Mouse (Mus musculus): ENCODE measurements at regions not wholly inside any gene's neighbourhood (a gene's known extent, or its start where the extent isn't known, plus 50 kb on each side); places are given as distances from the start of the nearest gene placed in this dataset.

DNA sequence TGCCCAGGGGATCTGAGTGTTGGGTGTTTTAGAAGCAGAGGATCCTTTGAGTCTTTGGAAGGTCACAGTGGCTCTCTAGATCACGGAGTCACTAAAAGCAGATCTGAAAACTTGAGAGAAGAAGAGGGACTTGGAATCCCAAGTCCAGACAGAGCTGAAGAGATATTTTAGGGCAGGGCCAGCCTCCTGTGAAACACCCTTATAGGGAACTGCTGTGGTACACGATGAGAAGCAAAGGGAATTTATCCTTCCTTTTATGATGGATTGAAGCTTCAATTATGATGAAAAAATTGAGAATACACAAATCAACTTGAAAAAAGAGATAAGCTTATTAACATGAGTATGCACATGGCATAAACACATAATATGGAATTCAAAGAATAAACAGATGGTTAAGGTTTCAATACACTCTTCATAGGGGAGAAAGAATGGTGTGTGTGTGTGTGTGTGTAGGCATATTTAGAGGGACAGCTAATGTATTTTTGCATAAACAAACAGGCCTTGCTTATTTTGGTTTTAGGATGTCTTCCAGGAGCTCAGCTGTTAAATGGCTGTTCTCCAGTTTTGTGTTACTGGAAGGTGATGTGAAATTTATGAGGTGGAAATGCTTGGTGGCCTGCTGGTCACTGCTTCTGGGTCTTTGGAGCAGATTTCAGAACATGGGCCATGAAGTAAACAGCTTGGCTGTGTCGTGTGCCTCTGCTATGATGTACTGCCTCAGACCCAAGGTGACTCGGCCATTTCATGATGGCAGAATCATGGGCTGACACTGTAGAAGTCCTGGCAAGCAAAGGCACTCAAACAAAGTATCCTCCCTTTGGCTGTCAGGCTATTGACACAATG is 190.1 kb downstream of the Phlda1 start:
- no peak for DNase-seq

DNA sequence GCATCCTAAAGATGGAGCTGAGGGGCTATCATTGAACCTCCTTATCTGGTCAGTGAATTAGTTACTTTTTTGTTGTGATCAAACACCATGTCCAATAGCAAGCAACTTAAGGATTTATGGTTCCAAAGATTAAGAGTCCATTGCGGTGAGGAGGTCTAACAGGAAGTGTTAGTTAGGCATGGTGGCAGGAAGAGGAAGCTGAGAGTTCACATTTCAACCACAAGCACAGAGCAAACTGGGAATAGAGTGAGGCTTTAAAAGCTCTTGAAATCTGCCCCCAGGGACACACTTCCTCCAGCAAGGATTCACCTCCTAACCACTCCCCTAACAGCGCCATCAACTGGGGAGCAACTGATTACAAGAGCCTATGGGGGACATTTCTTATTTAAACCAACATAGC is 190.9 kb downstream of the Phlda1 start:
- DNase-seq: no peak

GRCm38 (mm10) chr10:111699557-111700508 is 193.7 kb downstream of the Phlda1 start:
- no peak for DNase-seq

GRCm38 (mm10) chr10:111700570-111700969 is 194.5 kb downstream of the Phlda1 start:
- DNase-seq: no peak

DNA sequence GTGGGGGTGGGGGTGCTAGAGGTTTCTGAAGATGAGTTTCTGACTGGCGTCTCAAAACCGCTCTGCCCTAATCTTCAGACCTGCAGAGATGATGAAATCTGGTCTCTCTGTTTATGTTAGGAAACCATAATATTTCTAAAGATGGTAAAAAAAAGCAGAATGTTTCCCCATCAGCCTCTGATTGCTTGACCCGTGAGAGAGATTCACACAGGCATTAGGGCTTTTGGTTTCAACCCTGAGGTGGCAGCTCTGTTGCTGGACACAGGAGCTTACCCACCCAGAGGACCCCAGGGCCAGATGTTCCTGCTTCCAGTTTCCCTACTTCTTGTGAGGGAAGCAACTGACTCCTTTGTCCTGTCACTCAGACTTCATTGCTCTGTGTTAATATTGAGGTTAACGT is 195.1 kb downstream of the Phlda1 start:
- no peak for DNase-seq

DNA sequence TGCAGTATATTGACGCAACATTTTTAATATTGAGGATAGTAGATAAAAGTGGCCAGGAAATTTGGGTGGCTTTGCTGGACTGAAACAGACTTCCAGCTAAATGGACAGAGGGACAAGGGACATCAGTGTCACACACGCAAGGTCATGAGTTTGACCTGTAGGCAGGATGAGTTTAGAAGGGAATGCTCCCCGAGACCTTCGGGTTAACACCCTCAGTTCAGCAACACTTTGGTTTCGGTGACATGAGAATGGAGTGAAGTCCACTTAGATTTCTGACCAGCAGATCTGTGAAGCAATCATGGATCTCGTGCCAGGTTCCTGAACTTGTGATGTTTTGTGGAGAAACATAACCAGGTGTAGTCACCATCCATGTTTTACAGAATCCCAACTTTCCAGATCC is 196.3 kb downstream of the Phlda1 start:
- DNase-seq: no peak

DNA sequence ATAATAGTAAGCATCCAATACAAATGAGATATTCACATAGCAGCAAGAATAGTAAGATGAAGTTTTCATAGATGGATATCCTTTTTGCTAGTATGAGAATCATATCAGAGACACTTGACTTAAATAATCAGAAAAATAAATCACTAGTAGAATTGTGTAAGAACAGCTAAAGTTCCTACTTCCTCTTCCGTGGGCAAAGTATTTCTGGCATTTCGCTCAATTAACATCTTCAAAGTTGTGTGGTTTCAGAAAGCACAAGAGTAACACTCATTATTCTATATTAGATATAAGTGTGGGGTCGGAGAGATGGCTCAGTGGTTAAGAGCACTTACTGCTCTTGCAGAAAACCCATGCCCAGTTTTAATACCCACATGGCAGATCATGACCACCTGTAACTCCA is 197.4 kb downstream of the Phlda1 start:
- DNase-seq: no peak

DNA sequence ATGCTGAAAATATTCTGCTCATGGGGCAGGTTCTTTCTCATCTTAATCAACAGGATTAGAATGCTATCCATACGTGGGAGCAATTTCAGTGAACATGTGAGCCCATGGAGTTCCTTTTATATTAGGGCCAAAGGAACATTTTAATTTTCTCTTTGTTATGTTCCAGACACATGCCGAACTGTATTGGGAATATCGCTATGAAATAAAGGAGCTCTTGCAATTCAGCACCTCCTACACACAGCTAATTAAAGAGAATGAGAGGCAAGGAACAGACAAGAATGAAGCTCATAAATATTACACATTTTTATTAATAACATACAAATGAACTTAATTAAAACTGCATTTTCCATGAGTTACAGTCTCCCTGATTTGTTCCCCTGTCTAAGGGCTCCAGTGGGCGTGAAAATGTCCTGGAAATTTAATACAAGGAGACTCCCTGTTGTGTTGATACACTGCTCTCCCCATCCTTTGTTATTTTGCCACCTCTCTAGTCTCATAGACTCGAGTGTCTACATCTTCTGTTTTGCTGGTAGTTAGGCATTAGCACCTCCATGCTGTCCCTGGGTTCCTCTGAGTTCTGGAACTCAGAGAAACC is 205.5 kb downstream of the Phlda1 start:
- DNase-seq: no peak

DNA sequence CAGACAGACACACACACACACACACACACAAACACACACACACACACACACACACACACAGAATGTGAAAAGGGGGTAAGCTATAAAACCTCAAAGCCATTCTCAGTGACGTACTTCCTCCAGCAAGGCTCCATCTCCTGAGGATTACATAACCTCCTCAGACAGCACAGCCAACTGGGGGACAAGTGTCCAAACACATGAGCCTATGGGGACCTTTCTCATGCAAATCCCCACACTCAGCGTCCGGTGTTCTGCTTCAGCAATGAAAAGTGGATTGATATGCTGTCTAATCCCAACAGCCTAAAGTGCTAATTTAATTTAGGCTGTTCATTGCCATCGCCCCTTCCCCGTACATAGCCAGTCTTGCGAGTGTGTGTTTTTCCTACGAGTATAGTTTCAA is 206.9 kb downstream of the Phlda1 start:
- no peak for DNase-seq

GRCm38 (mm10) chr10:111713676-111714075 is 207.6 kb downstream of the Phlda1 start:
- no peak for DNase-seq

- DNase-seq: no peak
Observed at GRCm38 (mm10) chr10:111715172-111715571, 209.1 kb downstream of the Phlda1 start.

- no peak for DNase-seq
Observed at GRCm38 (mm10) chr10:111719632-111720031, 213.5 kb downstream of the Phlda1 start.

GRCm38 (mm10) chr10:111721068-111721467 is 215.0 kb downstream of the Phlda1 start:
- no peak for DNase-seq

GRCm38 (mm10) chr10:111723885-111724284 is 217.8 kb downstream of the Phlda1 start:
- DNase-seq: no peak

- no peak for DNase-seq
Observed at GRCm38 (mm10) chr10:111724574-111725414, 218.7 kb downstream of the Phlda1 start.

DNA sequence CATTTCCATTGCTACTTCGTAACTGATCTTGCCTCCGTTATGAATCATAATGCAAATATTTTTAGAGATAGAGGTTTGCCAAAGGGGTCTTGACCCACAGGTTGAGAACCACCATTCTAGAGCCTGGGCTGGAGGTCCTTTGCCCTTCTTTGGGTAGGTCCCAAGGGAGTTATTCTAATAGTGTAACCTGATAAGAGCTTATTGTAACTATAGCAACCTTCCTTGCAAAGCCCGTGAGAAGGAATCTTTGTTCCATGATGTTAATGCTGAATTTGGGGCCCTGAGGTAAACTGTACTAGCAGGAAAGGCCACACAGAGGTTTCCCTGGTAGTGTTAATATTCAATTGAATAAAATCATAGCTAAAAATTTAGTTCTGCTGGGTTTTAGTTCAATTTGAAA is 229.9 kb downstream of the Phlda1 start:
- DNase-seq: no peak

DNA sequence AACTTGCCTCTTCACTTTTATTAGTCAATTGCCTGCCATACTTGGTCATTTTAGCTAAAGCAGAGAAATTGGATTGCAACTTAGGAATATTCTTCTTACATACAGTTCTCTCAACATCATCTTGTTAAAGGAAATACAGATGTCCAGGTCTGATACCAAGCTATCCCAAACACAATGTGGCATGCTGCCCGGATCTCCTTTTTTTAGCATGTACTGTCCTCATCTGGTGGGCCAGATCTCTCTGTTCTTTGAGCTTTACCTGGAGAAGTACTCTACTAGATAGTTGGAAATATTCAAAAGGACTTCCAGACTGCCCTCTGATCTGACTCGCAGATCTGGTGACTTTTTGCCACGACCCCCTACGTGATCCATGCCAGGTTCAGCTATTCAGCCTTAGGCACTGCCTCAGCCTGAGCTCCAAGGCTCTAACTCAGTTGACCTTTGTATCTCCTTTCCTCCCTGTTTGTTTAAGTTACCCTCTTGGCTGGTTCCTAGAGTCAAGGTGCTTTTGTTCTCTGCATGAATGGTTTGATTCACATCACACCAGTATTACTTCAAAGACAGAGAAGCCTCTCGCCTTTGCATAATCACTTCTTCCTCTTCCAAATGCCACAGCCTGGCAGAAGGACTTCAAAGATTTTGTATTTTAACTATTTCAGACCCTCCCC is 232.9 kb upstream of the Krr1 start:
- DNase-seq: no peak

DNA sequence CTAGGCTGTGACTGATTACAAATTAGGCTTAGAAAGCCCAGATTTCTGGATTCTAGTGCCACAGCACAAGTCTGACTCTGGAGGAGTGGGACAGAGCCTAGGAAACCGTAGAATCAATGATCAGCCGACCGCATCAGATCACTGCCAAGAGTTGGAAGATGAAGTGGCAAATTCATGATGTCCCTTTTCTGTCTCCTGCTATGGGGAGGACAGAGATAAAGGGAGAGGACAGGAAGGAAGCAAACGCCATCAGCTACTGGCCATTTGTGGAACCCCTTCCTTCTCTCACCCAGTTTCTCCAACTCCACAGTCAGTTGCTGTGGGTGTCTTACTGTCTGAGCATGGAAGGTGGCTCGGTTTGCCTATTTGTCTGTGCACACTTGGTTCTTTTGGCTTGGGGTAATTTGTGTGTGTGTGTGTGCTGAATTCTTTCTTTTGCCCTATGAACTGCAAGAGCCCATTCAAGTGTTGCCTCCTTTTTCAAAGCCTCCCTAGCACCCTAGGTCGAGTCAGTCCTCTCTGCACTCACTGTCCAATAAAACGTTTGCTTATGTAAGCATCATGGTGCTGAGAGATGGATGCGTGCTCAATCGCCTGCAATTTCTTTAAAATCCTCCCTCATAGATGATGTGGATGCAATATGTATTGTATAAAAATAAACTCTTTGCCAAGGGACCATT is 231.7 kb upstream of the Krr1 start:
- no peak for DNase-seq

- no peak for DNase-seq
Observed at GRCm38 (mm10) chr10:111741301-111741945, 231.0 kb upstream of the Krr1 start.

- no peak for DNase-seq
Observed at GRCm38 (mm10) chr10:111743291-111743690, 229.2 kb upstream of the Krr1 start.

- DNase-seq: no peak
Observed at GRCm38 (mm10) chr10:111745116-111745515, 227.3 kb upstream of the Krr1 start.
